Mouse (Mus musculus): ENCODE data around the gene Huwe1. TPM values are rescaled to one million over a fixed set of nuclear protein-coding genes. Genes with fewer than 3 reads are reported as not detected.

Huwe1 gene
- polyA plus RNA-seq, 1 experiment from 2014 or later = 12.4 TPM

GRCm38 (mm10) chrX:151929390-151929789 is 128.8 kb downstream of the Huwe1 start:
- DNase-seq (ENCODE audit: low spot score) (no peak), ATAC-seq (ENCODE audit: low FRiP score, low TSS enrichment) (no peak)
- WGBS = 91% methylated on average over 6 of the region's 6 CpGs
- Histone ChIP-seq H3K27ac (replicated peaks) (no peak overlapping the region), H3K9me3 (ENCODE audit: control insufficient read depth, low read length) (no peaks in the 10 kb centered on the region), H3K9ac (ENCODE audit: low read length) (no peak overlapping the region), H3K27me3 (ENCODE audit: control insufficient read depth, insufficient read depth, low read length) (no peaks in the 10 kb centered on the region), H3K36me3 (ENCODE audit: control insufficient read depth, insufficient read depth, low read length) (peaks cover 2% of the 10 kb centered on the region), H3K4me1 (replicated peaks; ENCODE audit: control insufficient read depth, insufficient read depth) (no peaks in the 10 kb centered on the region), H3K4me3 (ENCODE audit: low read depth, low read length) (no peak overlapping the region), H3K4me2 (replicated peaks; ENCODE audit: low read depth) (no peak overlapping the region)
- TF ChIP-seq EP300 (optimal IDR thresholded peaks at IDR 0.05) (no peak), CTCF (IDR thresholded peaks at IDR 0.05; ENCODE audit: low read depth) (no peak)

- no peak for TF ChIP-seq CTCF (IDR thresholded peaks at IDR 0.05; ENCODE audit: low read depth)
- TF ChIP-seq EP300 (optimal IDR thresholded peaks at IDR 0.05) = no peak
- H3K4me2 ChIP-seq (replicated peaks; ENCODE audit: low read depth) = no peak overlapping the region
- no peaks in the 10 kb centered on the region; the same call in 1 of the 2 replicates for H3K36me3 ChIP-seq (ENCODE audit: control insufficient read depth, insufficient read depth, low read length)
- 61% methylated on average over 2 of the region's 2 CpGs for WGBS
- no peaks in the 10 kb centered on the region for H3K4me1 ChIP-seq (replicated peaks; ENCODE audit: control insufficient read depth, insufficient read depth)
- no peaks in the 10 kb centered on the region for H3K9me3 ChIP-seq (ENCODE audit: control insufficient read depth, low read length)
- H3K27ac ChIP-seq (replicated peaks) = no peak overlapping the region
- H3K9ac ChIP-seq (ENCODE audit: low read length) = no peak overlapping the region
- H3K4me3 ChIP-seq (ENCODE audit: low read depth, low read length) = no peak overlapping the region
- DNase-seq (ENCODE audit: low spot score) (no peak), ATAC-seq (ENCODE audit: low FRiP score, low TSS enrichment) (no peak)
- H3K27me3 ChIP-seq (ENCODE audit: control insufficient read depth, insufficient read depth, low read length) = no peaks in the 10 kb centered on the region
Observed at GRCm38 (mm10) chrX:151938852-151939251, 138.2 kb downstream of the Huwe1 start.

- Histone ChIP-seq H3K27ac (replicated peaks) (no peak overlapping the region), H3K9ac (ENCODE audit: low read length) (no peak overlapping the region), H3K27me3 (ENCODE audit: control insufficient read depth, insufficient read depth, low read length) (no peaks in the 10 kb centered on the region), H3K4me2 (replicated peaks; ENCODE audit: low read depth) (no peak overlapping the region), H3K4me1 (replicated peaks; ENCODE audit: control insufficient read depth, insufficient read depth) (no peaks in the 10 kb centered on the region), H3K36me3 (ENCODE audit: control insufficient read depth, insufficient read depth, low read length) (no peaks in the 10 kb centered on the region), H3K9me3 (ENCODE audit: control insufficient read depth, low read length) (no peaks in the 10 kb centered on the region), H3K4me3 (ENCODE audit: low read depth, low read length) (no peak overlapping the region)
- peak; percentile 37 for DNase-seq (ENCODE audit: low spot score)
- peak; percentile 72 for TF ChIP-seq CTCF (IDR thresholded peaks at IDR 0.05; ENCODE audit: low read depth)
- TF ChIP-seq EP300 (optimal IDR thresholded peaks at IDR 0.05) = no peak
- 21% methylated on average over 1 of the region's 1 CpGs for WGBS
- ATAC-seq (ENCODE audit: low FRiP score, low TSS enrichment) = 0 out of 2 replicates have a peak, but pooled peaks have one; percentile 38
Observed at GRCm38 (mm10) chrX:151946986-151947385, 146.4 kb downstream of the Huwe1 start.

- H3K4me2 ChIP-seq (replicated peaks; ENCODE audit: low read depth) = no peak overlapping the region
- H3K27ac ChIP-seq (replicated peaks) = no peak overlapping the region
- H3K27me3 ChIP-seq (ENCODE audit: control insufficient read depth, insufficient read depth, low read length) = no peaks in the 10 kb centered on the region
- H3K9ac ChIP-seq (ENCODE audit: low read length) = no peak overlapping the region
- H3K9me3 ChIP-seq (ENCODE audit: control insufficient read depth, low read length) = no peaks in the 10 kb centered on the region
- WGBS = 77% methylated on average over 3 of the region's 3 CpGs
- TF ChIP-seq CTCF (IDR thresholded peaks at IDR 0.05; ENCODE audit: low read depth) (no peak), EP300 (optimal IDR thresholded peaks at IDR 0.05) (no peak)
- no peaks in the 10 kb centered on the region for H3K36me3 ChIP-seq (ENCODE audit: control insufficient read depth, insufficient read depth, low read length)
- no peak for ATAC-seq (ENCODE audit: low FRiP score, low TSS enrichment)
- no peak for DNase-seq (ENCODE audit: low spot score)
- H3K4me3 ChIP-seq (ENCODE audit: low read depth, low read length) = no peak overlapping the region
- H3K4me1 ChIP-seq (replicated peaks; ENCODE audit: control insufficient read depth, insufficient read depth) = no peaks in the 10 kb centered on the region
Observed at GRCm38 (mm10) chrX:151947781-151948180, 147.2 kb downstream of the Huwe1 start.

- no peaks in the 10 kb centered on the region for H3K4me1 ChIP-seq (replicated peaks; ENCODE audit: control insufficient read depth, insufficient read depth)
- H3K27ac ChIP-seq (replicated peaks) = no peak overlapping the region
- no peaks in the 10 kb centered on the region for H3K36me3 ChIP-seq (ENCODE audit: control insufficient read depth, insufficient read depth, low read length)
- ATAC-seq (ENCODE audit: low FRiP score, low TSS enrichment) = no peak
- no peak overlapping the region for H3K4me3 ChIP-seq (ENCODE audit: low read depth, low read length)
- no peak for DNase-seq (ENCODE audit: low spot score)
- TF ChIP-seq CTCF (IDR thresholded peaks at IDR 0.05; ENCODE audit: low read depth) (no peak), EP300 (optimal IDR thresholded peaks at IDR 0.05) (no peak)
- WGBS = 43% methylated on average over 1 of the region's 1 CpGs
- no peak overlapping the region for H3K9ac ChIP-seq (ENCODE audit: low read length)
- no peaks in the 10 kb centered on the region for H3K27me3 ChIP-seq (ENCODE audit: control insufficient read depth, insufficient read depth, low read length)
- H3K4me2 ChIP-seq (replicated peaks; ENCODE audit: low read depth) = no peak overlapping the region
- no peaks in the 10 kb centered on the region for H3K9me3 ChIP-seq (ENCODE audit: control insufficient read depth, low read length)
Observed at GRCm38 (mm10) chrX:151950231-151950630, 149.6 kb downstream of the Huwe1 start.

GRCm38 (mm10) chrX:151951181-151951580 is 150.6 kb downstream of the Huwe1 start:
- no peaks in the 10 kb centered on the region for H3K4me1 ChIP-seq (replicated peaks; ENCODE audit: control insufficient read depth, insufficient read depth)
- WGBS = 48% methylated on average over 3 of the region's 3 CpGs
- TF ChIP-seq EP300 (optimal IDR thresholded peaks at IDR 0.05) = no peak
- TF ChIP-seq CTCF (IDR thresholded peaks at IDR 0.05; ENCODE audit: low read depth) = no peak
- ATAC-seq (ENCODE audit: low FRiP score, low TSS enrichment) (no peak), DNase-seq (ENCODE audit: low spot score) (peak; percentile 12)
- H3K27me3 ChIP-seq (ENCODE audit: control insufficient read depth, insufficient read depth, low read length) = no peaks in the 10 kb centered on the region
- no peak overlapping the region for H3K9ac ChIP-seq (ENCODE audit: low read length)
- H3K4me3 ChIP-seq (ENCODE audit: low read depth, low read length) = no peak overlapping the region
- no peak overlapping the region for H3K4me2 ChIP-seq (replicated peaks; ENCODE audit: low read depth)
- no peaks in the 10 kb centered on the region for H3K36me3 ChIP-seq (ENCODE audit: control insufficient read depth, insufficient read depth, low read length)
- H3K9me3 ChIP-seq (ENCODE audit: control insufficient read depth, low read length) = no peaks in the 10 kb centered on the region
- no peak overlapping the region for H3K27ac ChIP-seq (replicated peaks)

MicroRNA genes within 50 kb of the gene (microRNA counts, 519-probe panel; counts per million panel counts)
- 5,543 counts per million, percentile 64 among the panel's probes with 10 or more counts for microRNA mmu-miR-98

Small RNAs within 50 kb of the gene (microRNA-seq; reads per million reads assigned to microRNA genes)
- gene Mir3113 (not detected), gene Mir98 (6,725 reads per million, percentile 93 among the genes with 10 or more reads in this experiment), gene Mirlet7f-2 (3,446 reads per million, percentile 86 among the genes with 10 or more reads in this experiment)

Other genes with a start within 250 kb of the Huwe1 start
- gene Hsd17b10, start 201.0 kb downstream of the Huwe1 start, polyA plus RNA-seq (2015; fragmentation: Nextera tagmentation; extraction: Ambion mirVana) = 136 and 151 TPM in 2 replicates
- 1.4 and 1.7 TPM in 2 replicates for gene Ribc1, start 215.5 kb downstream of the Huwe1 start, polyA plus RNA-seq (2015; fragmentation: Nextera tagmentation; extraction: Ambion mirVana)
- gene Smc1a, start 215.6 kb downstream of the Huwe1 start, polyA plus RNA-seq (2015; fragmentation: Nextera tagmentation; extraction: Ambion mirVana) = 34.3 and 34.9 TPM in 2 replicates